Mouse (Mus musculus): ENCODE data around the gene Hdac5. TPM values are rescaled to one million over a fixed set of nuclear protein-coding genes. Genes with fewer than 3 reads are reported as not detected.

Hdac5 gene
- polyA plus RNA-seq, 1 experiment from 2014 or later: 45.4 TPM

DNA sequence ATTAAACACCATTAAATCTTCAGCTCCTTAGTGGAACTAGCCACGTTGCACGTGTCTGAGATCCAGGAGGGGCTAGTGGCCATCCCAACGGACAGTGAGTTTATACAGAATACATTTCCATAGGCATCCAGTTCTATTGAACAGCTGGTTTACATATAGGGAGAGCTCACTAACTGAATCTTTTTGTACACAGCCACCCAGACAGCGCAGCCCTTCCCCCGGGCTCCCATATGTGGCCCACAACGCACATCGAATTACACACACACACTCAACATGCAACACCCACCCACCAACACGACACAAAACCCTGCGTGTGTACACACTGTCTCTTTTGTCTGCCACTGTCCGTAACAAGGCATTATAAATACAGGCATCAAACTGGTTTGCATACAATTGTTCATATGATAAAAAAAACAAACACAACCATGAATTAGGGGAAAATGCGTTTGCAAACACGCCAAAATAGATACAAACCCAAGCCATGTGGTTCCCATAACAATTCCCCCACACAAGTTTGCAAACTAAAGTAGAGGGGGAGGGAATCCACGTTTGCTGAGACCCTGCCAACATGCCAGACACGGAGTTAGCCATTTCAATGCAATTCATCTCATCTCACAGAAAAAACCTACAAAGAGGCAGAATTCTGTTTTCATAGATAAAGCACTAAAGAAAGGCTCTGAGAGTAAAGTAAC is 15.8 kb upstream of the Hdac5 start:
- peak overlapping the region; percentile 51 for H3K4me2 ChIP-seq (ENCODE audit: low read length)
- peak overlapping the region; percentile 7; the same call in 1 of the 2 replicates for H3K9ac ChIP-seq (ENCODE audit: low read length)
- no peaks in the 10 kb centered on the region for H3K36me3 ChIP-seq (ENCODE audit: control insufficient read depth, insufficient read depth, low read length)
- H3K27ac ChIP-seq (ENCODE audit: low read depth): peak overlapping the region; percentile 72
- no peaks in the 10 kb centered on the region for H3K27me3 ChIP-seq (replicated peaks; ENCODE audit: control insufficient read depth, insufficient read depth, low read length)
- 0 out of 2 replicates have a peak, but pooled peaks cover 2% of the 10 kb centered on the region for H3K9me3 ChIP-seq (ENCODE audit: control insufficient read depth, low read length)
- peaks cover 27% of the 10 kb centered on the region for H3K4me1 ChIP-seq (replicated peaks; ENCODE audit: control insufficient read depth, insufficient read depth, low read length)
- H3K4me3 ChIP-seq (ENCODE audit: low read depth, low read length): peak overlapping the region; percentile 32; the same call in 1 of the 2 replicates
- ATAC-seq (replicated peaks; ENCODE audit: low FRiP score, low TSS enrichment, low read depth) (no peak; the same call in 1 of the 2 replicates), DNase-seq (ENCODE audit: low spot score) (no peak)
- 30% methylated on average over 14 of the region's 14 CpGs for WGBS

DNA sequence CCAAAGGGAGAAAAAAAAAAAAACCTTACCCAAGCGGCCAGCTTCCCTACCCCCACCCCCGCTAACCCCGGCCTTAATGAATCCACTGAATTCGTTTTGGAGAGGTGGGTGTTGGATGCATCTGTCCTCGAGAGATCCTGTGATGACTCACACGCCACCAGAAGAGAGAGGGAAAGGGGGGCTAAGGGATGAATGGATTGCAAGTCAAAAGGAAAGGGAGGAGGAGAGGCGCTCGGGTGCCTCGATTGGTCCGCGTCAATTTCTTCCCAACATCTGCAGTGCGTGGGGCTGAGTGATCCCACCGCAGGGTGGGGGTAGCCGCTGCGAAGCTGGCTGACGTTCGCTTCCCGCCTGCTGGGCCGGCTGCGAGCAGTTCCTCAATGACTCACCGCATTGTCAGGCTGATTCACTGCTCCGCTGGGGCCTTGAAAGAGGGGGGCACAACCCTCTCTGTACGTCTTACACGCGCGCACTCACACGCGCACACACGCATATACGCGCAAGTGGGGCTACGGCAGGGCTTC is 15.0 kb upstream of the Hdac5 start:
- Histone ChIP-seq H3K27me3 (replicated peaks; ENCODE audit: control insufficient read depth, insufficient read depth, low read length) (no peaks in the 10 kb centered on the region), H3K4me1 (replicated peaks; ENCODE audit: control insufficient read depth, insufficient read depth, low read length) (peaks cover 27% of the 10 kb centered on the region), H3K4me3 (ENCODE audit: low read depth, low read length) (peak overlapping the region; percentile 32), H3K27ac (ENCODE audit: low read depth) (peak overlapping the region; percentile 72), H3K9ac (ENCODE audit: low read length) (peak overlapping the region; percentile 37), H3K9me3 (ENCODE audit: control insufficient read depth, low read length) (0 out of 2 replicates have a peak, but pooled peaks cover 2% of the 10 kb centered on the region), H3K36me3 (ENCODE audit: control insufficient read depth, insufficient read depth, low read length) (no peaks in the 10 kb centered on the region), H3K4me2 (ENCODE audit: low read length) (peak overlapping the region; percentile 51)
- DNase-seq (ENCODE audit: low spot score) (peak; percentile 85), ATAC-seq (replicated peaks; ENCODE audit: low FRiP score, low TSS enrichment, low read depth) (peak; percentile 67)
- under 1% methylated on average over 32 of the region's 32 CpGs for WGBS

DNA sequence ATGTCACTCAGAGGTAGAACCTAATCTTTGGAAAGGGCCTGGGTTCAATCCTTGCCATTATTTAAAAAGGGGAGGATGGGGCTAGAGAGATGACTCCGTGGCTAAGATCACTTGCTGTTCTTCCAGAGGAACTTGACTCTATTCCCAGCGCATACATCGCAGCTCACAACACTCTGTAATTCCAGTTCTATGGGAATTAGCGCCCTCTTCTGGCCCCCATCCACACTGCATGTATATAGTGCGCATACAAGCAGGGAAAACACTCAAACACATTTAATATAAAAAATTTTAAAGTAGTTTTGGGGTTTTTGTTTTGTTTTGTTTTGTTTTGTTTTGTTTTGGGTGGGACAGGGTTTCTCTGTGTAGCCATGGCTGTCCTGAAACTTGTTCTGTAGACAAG is 11.9 kb upstream of the Hdac5 start:
- no peak for ATAC-seq (replicated peaks; ENCODE audit: low FRiP score, low TSS enrichment, low read depth)
- no peak overlapping the region for H3K4me2 ChIP-seq (ENCODE audit: low read length)
- peaks cover 16% of the 10 kb centered on the region for H3K4me1 ChIP-seq (replicated peaks; ENCODE audit: control insufficient read depth, insufficient read depth, low read length)
- no peak overlapping the region for H3K9ac ChIP-seq (ENCODE audit: low read length)
- H3K9me3 ChIP-seq (ENCODE audit: control insufficient read depth, low read length): 0 out of 2 replicates have a peak, but pooled peaks cover 2% of the 10 kb centered on the region
- H3K27me3 ChIP-seq (replicated peaks; ENCODE audit: control insufficient read depth, insufficient read depth, low read length): no peaks in the 10 kb centered on the region
- H3K4me3 ChIP-seq (ENCODE audit: low read depth, low read length): no peak overlapping the region
- no peak overlapping the region for H3K27ac ChIP-seq (ENCODE audit: low read depth)
- 54% methylated on average over 5 of the region's 5 CpGs for WGBS
- H3K36me3 ChIP-seq (ENCODE audit: control insufficient read depth, insufficient read depth, low read length): no peaks in the 10 kb centered on the region
- DNase-seq (ENCODE audit: low spot score): no peak

DNA sequence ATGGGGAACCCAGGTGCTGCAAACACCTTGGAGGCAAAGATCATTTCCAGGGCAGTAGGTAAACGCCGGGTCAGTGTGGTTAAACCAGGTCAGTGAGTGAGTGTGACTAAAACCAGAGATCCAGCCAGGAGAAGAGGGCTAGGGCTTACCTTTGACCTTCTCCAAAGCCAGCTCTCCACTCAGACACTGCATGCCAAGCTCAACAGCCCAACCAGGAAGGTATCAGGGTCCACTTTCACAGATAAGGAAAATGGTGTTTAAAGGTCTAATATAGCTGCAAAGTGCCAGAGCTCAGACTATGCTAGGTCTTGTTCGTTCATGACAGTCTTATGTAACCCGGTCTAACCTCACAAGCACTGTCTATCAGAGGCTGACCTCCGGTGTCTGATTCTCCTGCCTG is 11.3 kb upstream of the Hdac5 start:
- H3K27ac ChIP-seq (ENCODE audit: low read depth): no peak overlapping the region
- DNase-seq (ENCODE audit: low spot score): no peak
- H3K9ac ChIP-seq (ENCODE audit: low read length): no peak overlapping the region
- H3K36me3 ChIP-seq (ENCODE audit: control insufficient read depth, insufficient read depth, low read length): no peaks in the 10 kb centered on the region
- 0 out of 2 replicates have a peak, but pooled peaks cover 2% of the 10 kb centered on the region for H3K9me3 ChIP-seq (ENCODE audit: control insufficient read depth, low read length)
- WGBS: 73% methylated on average over 5 of the region's 5 CpGs
- no peak overlapping the region for H3K4me3 ChIP-seq (ENCODE audit: low read depth, low read length)
- H3K4me1 ChIP-seq (replicated peaks; ENCODE audit: control insufficient read depth, insufficient read depth, low read length): peaks cover 16% of the 10 kb centered on the region
- H3K4me2 ChIP-seq (ENCODE audit: low read length): no peak overlapping the region
- no peak for ATAC-seq (replicated peaks; ENCODE audit: low FRiP score, low TSS enrichment, low read depth)
- no peaks in the 10 kb centered on the region for H3K27me3 ChIP-seq (replicated peaks; ENCODE audit: control insufficient read depth, insufficient read depth, low read length)

DNA sequence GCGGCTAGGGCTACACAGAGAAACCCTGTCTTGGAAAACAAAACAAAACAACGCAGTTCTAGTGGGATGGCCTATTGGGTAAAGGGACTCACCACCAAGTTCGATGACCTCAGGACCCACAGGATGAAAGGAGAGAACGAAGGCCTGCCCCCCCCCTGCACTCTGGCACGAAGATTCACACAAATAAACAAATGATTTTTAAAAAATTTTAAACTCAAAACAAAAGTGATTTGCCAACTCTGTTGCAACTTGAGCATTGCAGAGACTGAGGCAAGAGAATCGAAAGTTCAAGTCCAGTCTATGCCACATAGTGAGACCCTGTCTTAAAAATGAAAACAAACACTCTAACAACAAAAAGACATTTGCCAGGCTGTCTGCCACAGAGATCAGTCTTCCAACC is 10.7 kb upstream of the Hdac5 start:
- no peak overlapping the region for H3K4me2 ChIP-seq (ENCODE audit: low read length)
- 0 out of 2 replicates have a peak, but pooled peaks cover 2% of the 10 kb centered on the region for H3K9me3 ChIP-seq (ENCODE audit: control insufficient read depth, low read length)
- H3K4me1 ChIP-seq (replicated peaks; ENCODE audit: control insufficient read depth, insufficient read depth, low read length): peaks cover 12% of the 10 kb centered on the region
- H3K36me3 ChIP-seq (ENCODE audit: control insufficient read depth, insufficient read depth, low read length): no peaks in the 10 kb centered on the region
- 81% methylated on average over 6 of the region's 6 CpGs for WGBS
- ATAC-seq (replicated peaks; ENCODE audit: low FRiP score, low TSS enrichment, low read depth): no peak
- no peak overlapping the region for H3K9ac ChIP-seq (ENCODE audit: low read length)
- H3K27me3 ChIP-seq (replicated peaks; ENCODE audit: control insufficient read depth, insufficient read depth, low read length): no peaks in the 10 kb centered on the region
- H3K27ac ChIP-seq (ENCODE audit: low read depth): no peak overlapping the region
- no peak for DNase-seq (ENCODE audit: low spot score)
- H3K4me3 ChIP-seq (ENCODE audit: low read depth, low read length): no peak overlapping the region

DNA sequence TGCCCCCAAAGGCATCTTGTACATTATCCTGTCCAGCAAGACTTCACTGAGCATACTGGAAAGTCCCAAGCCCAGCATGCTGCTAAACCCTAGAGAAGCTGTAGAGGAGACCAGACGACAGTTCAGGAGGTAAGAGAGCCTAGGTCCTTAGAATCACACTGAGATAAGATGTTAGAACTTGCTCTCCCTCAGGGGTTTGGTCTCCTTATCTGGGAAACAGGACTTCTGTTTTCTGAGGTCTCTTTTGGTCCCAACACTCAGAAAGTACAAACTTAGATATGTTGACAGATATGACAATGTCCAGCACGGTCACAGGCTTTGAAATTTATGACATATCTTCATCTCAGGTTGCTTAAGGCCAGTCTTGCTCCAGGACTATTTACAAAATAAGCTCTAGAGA is 6.1 kb upstream of the Hdac5 start:
- WGBS: 58% methylated on average over 2 of the region's 2 CpGs
- DNase-seq (ENCODE audit: low spot score) (no peak), ATAC-seq (replicated peaks; ENCODE audit: low FRiP score, low TSS enrichment, low read depth) (no peak)
- no peak overlapping the region for H3K27ac ChIP-seq (ENCODE audit: low read depth)
- no peaks in the 10 kb centered on the region for H3K9me3 ChIP-seq (ENCODE audit: control insufficient read depth, low read length)
- H3K27me3 ChIP-seq (replicated peaks; ENCODE audit: control insufficient read depth, insufficient read depth, low read length): no peaks in the 10 kb centered on the region
- H3K4me2 ChIP-seq (ENCODE audit: low read length): no peak overlapping the region
- no peaks in the 10 kb centered on the region; the same call in 1 of the 2 replicates for H3K4me1 ChIP-seq (replicated peaks; ENCODE audit: control insufficient read depth, insufficient read depth, low read length)
- no peak overlapping the region for H3K9ac ChIP-seq (ENCODE audit: low read length)
- no peak overlapping the region for H3K4me3 ChIP-seq (ENCODE audit: low read depth, low read length)
- H3K36me3 ChIP-seq (ENCODE audit: control insufficient read depth, insufficient read depth, low read length): no peaks in the 10 kb centered on the region

DNA sequence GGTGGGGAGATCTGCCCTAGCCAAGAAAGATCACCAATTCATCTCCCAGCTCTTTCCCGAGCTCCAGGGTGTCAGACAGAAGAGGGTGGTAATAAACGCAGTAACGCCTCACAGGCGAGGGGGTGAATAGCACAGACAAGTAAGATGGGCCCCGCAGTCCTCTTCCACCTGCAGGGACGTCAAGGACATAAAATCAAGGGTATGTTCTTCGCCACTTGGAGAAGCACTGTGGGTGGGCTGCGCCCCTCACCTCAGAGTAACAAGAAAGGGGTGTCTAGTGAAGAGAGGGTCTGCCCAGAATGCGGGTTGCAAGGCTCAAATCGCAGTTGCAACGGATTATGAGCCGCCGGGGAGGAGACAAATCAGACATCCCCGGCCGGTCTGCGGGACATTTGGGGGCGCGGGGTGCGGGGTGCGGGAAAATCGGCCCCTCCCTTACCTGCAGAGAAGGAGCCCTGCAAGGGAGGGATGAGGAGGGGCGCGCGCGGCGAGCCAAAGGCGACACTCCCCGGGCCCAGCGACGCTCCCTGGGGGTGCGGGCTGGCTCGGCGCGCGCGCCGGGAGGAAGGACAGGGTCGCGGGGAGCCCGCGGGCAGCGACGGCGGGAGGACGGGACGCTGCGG is 524 bp downstream of the Hdac5 start:
- H3K4me3 ChIP-seq (ENCODE audit: low read depth, low read length): peak overlapping the region; percentile 84
- 1% methylated on average over 44 of the region's 47 CpGs for WGBS
- H3K36me3 ChIP-seq (ENCODE audit: control insufficient read depth, insufficient read depth, low read length): 0 out of 2 replicates have a peak, but pooled peaks cover 2% of the 10 kb centered on the region
- DNase-seq (ENCODE audit: low spot score) (peak; percentile 73), ATAC-seq (replicated peaks; ENCODE audit: low FRiP score, low TSS enrichment, low read depth) (peak; percentile 19; the same call in 1 of the 2 replicates)
- peak overlapping the region; percentile 81 for H3K9ac ChIP-seq (ENCODE audit: low read length)
- peak overlapping the region; percentile 79 for H3K4me2 ChIP-seq (ENCODE audit: low read length)
- no peaks in the 10 kb centered on the region for H3K9me3 ChIP-seq (ENCODE audit: control insufficient read depth, low read length)
- peaks cover 46% of the 10 kb centered on the region for H3K4me1 ChIP-seq (replicated peaks; ENCODE audit: control insufficient read depth, insufficient read depth, low read length)
- H3K27me3 ChIP-seq (replicated peaks; ENCODE audit: control insufficient read depth, insufficient read depth, low read length): no peaks in the 10 kb centered on the region
- H3K27ac ChIP-seq (ENCODE audit: low read depth): peak overlapping the region; percentile 86

DNA sequence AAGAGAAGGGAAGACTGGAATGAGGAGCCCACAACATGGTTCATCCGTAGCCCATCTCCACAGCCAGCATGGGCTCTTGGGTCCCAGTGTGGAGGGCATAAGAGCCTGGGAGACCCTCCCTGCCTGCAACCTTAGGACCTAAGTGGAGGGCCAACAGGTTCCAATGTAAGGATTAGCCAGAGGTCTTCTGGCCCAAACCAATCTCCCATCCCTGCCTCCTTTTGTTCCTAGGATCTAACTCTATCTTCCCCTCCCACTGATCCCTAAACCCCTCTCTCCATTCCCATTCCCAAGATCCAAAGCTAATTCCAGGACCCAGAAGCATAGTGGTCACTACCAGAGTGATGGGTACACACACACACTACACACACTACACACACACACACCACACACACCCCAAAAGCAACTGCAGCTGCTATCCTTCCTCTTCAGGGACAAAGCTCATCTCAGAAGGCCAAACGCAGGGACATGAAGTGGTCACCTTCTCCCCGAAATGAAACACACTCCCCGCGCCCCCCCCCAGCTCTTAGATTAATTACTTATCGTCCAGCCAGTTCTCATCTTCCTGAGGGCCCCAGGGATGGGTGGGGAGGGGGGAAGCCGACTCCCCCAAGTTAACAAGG is 1.2 kb downstream of the Hdac5 start:
- H3K27ac ChIP-seq (ENCODE audit: low read depth): peak overlapping the region; percentile 67; the same call in 1 of the 2 replicates
- H3K4me3 ChIP-seq (ENCODE audit: low read depth, low read length): peak overlapping the region; percentile 84
- ATAC-seq (replicated peaks; ENCODE audit: low FRiP score, low TSS enrichment, low read depth) (no peak), DNase-seq (ENCODE audit: low spot score) (no peak)
- H3K4me1 ChIP-seq (replicated peaks; ENCODE audit: control insufficient read depth, insufficient read depth, low read length): peaks cover 50% of the 10 kb centered on the region
- 0 out of 2 replicates have a peak, but pooled peaks cover 5% of the 10 kb centered on the region for H3K36me3 ChIP-seq (ENCODE audit: control insufficient read depth, insufficient read depth, low read length)
- H3K27me3 ChIP-seq (replicated peaks; ENCODE audit: control insufficient read depth, insufficient read depth, low read length): no peaks in the 10 kb centered on the region
- 11% methylated on average over 7 of the region's 7 CpGs for WGBS
- no peaks in the 10 kb centered on the region for H3K9me3 ChIP-seq (ENCODE audit: control insufficient read depth, low read length)
- H3K9ac ChIP-seq (ENCODE audit: low read length): peak overlapping the region; percentile 81
- peak overlapping the region; percentile 79 for H3K4me2 ChIP-seq (ENCODE audit: low read length)
